Mouse (Mus musculus) CH12.LX (cell line): ENCODE data around the gene Myt1.

Experiments
- CTCF ChIP-seq, 2 experiments: IDR thresholded peaks in 1 of 2; conservative IDR thresholded peaks in 1 of 2; 2 replicates each; pipeline ENCODE4 v1.5.1; 2011 to 2012; ENCODE audit warnings: low read depth in 2 of 2, low read length in 2 of 2, improper control_type of control experiment in 1 of 2, inconsistent platforms in 1 of 2, mild to moderate bottlenecking in 1 of 2, moderate library complexity in 1 of 2
- EP300 ChIP-seq: IDR thresholded peaks from 2 replicates; pipeline ENCODE4 v1.6.1; 2011; ENCODE audit warnings: low read length, improper control_type of control experiment
- HCFC1 ChIP-seq: IDR thresholded peaks from 2 replicates; pipeline ENCODE4 v1.6.1; 2012; ENCODE audit warnings: low read depth, mild to moderate bottlenecking, inconsistent platforms, low read length, improper control_type of control experiment
- KAT2A ChIP-seq: IDR thresholded peaks from 2 replicates; pipeline ENCODE4 v1.6.1; 2012; ENCODE audit warnings: low read length, improper control_type of control experiment, inconsistent platforms; ENCODE audit not compliant: insufficient replicate concordance
- MAFK ChIP-seq: IDR thresholded peaks from 2 replicates; pipeline ENCODE4 v1.6.1; 2011; ENCODE audit warnings: low read length, improper control_type of control experiment; ENCODE audit not compliant: insufficient replicate concordance
- MAX ChIP-seq: IDR thresholded peaks from 2 replicates; pipeline ENCODE4 v1.6.1; 2011; ENCODE audit warnings: low read length, improper control_type of control experiment
- MXI1 ChIP-seq: IDR thresholded peaks from 2 replicates; pipeline ENCODE4 v1.6.1; 2011; ENCODE audit warnings: mild to moderate bottlenecking, low read depth, low read length, improper control_type of control experiment
- POLR2A ChIP-seq: IDR thresholded peaks from 2 replicates; pipeline ENCODE4 v1.6.1; 2011; ENCODE audit warnings: low read depth, mild to moderate bottlenecking, improper control_type of control experiment, low read length
- POLR2AphosphoS2 ChIP-seq: IDR thresholded peaks from 2 replicates; pipeline ENCODE4 v1.6.1; 2011; ENCODE audit warnings: low read depth, low read length, improper control_type of control experiment
- RCOR1 ChIP-seq: conservative IDR thresholded peaks from 2 replicates; pipeline ENCODE4 v1.6.1; 2012; ENCODE audit warnings: low read depth, mild to moderate bottlenecking, inconsistent platforms, low read length, improper control_type of control experiment
- SIN3A ChIP-seq: IDR thresholded peaks from 2 replicates; pipeline ENCODE4 v1.6.1; 2012; ENCODE audit warnings: low read length, improper control_type of control experiment, inconsistent platforms
- ZC3H11A ChIP-seq: IDR thresholded peaks from 2 replicates; pipeline ENCODE4 v1.6.1; 2012; ENCODE audit warnings: low read depth, mild to moderate bottlenecking, inconsistent platforms, low read length, improper control_type of control experiment

DNA sequence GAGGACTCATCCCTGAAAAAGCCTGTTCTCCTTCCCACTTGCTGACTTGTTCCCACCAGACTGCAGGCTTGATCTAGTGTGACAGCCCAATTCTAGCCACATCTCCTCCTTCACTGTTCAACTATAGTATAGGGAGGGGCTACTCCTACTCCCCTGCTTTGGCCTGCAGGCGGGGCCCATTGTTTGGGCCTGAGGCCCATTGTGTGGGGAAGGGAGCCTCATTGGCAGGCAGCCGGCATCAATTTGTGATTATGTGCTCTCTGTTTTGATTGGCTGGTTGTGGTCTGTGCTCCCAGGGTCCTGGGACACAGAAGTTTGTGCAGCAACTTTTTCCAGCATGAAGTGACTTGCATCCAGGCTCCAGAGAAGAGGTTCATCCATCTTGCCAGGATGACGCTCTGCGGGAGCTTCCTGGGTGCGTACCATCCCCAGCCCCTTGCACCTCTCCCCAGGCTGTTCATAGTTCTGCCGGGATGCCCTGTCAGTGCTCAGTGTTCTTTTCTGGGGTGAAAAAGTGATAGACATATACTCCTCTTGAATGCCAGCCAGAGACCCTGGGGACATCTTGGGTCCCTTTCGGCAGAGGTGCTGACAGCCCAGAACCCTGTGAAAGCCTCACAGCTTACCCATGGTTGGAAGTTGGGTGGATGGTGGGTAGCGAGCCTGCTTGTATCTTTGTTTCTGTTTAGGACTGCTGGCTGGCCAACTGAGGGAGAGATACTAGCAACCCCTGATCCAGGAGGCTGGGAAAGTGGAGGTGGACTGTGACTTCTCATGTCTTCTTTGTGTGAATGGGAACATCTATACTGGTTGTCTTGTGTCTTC, at the start of gene Myt1:
- TF ChIP-seq ZC3H11A (no peak), EP300 (no peak), POLR2A (no peak), CTCF (conservative IDR thresholded peaks at IDR 0.05 in 1 of 2, IDR thresholded peaks at IDR 0.05 in 1 of 2; ENCODE audit: low read depth in 2 of 2, low read length in 2 of 2) (no peak), SIN3A (no peak), MAX (no peak), RCOR1 (no peak), KAT2A (no peak), POLR2AphosphoS2 (no peak), MAFK (no peak), HCFC1 (no peak), MXI1 (no peak)
